Mouse (Mus musculus): ENCODE results near the gene Mmp28. TPM values are rescaled to one million over a fixed set of nuclear protein-coding genes. Genes with fewer than 3 reads are reported as not detected.

Gene Mmp28
- polyA plus RNA-seq, 1 experiment from 2014 or later: 1.3 TPM

GRCm38 (mm10) chr11:83394802-83395439, 68.0 kb downstream of the Mmp28 start:
- no peak overlapping the region for H3K27ac ChIP-seq
- peaks cover 83% of the 10 kb centered on the region for H3K36me3 ChIP-seq
- 60% methylated on average over 6 of the region's 6 CpGs for WGBS
- no peak overlapping the region for H3K4me2 ChIP-seq
- no peaks in the 10 kb centered on the region for H3K9me3 ChIP-seq (replicated peaks)
- H3K4me1 ChIP-seq: no peaks in the 10 kb centered on the region
- H3K9ac ChIP-seq: no peak overlapping the region
- H3K4me3 ChIP-seq (replicated peaks): no peak overlapping the region
- ATAC-seq (replicated peaks; ENCODE audit: low FRiP score): no peak
- H3K27me3 ChIP-seq: no peaks in the 10 kb centered on the region

GRCm38 (mm10) chr11:83393062-83393461, 69.8 kb downstream of the Mmp28 start:
- Histone ChIP-seq H3K4me2 (no peak overlapping the region), H3K9ac (no peak overlapping the region), H3K36me3 (peaks cover 75% of the 10 kb centered on the region), H3K9me3 (replicated peaks) (no peaks in the 10 kb centered on the region), H3K27me3 (no peaks in the 10 kb centered on the region), H3K27ac (no peak overlapping the region), H3K4me1 (no peaks in the 10 kb centered on the region), H3K4me3 (replicated peaks) (no peak overlapping the region)
- no peak for ATAC-seq (replicated peaks; ENCODE audit: low FRiP score)
- 84% methylated on average over 4 of the region's 4 CpGs for WGBS

Other genes with a start within 250 kb of the Mmp28 start
- 0.30 and 0.66 TPM in 2 replicates for gene Slfn14, start 176.3 kb downstream of the Mmp28 start, polyA plus RNA-seq (2015; fragmentation: Nextera tagmentation; extraction: Ambion mirVana)
- 62.5 and 65.2 TPM in 2 replicates for gene Ap2b1, start 164.0 kb downstream of the Mmp28 start, polyA plus RNA-seq (2015; fragmentation: Nextera tagmentation; extraction: Ambion mirVana)
- gene Pex12, start 160.5 kb downstream of the Mmp28 start, polyA plus RNA-seq (2015; fragmentation: Nextera tagmentation; extraction: Ambion mirVana): 11.7 and 13.2 TPM in 2 replicates
- gene Rasl10b, start 53.9 kb downstream of the Mmp28 start, polyA plus RNA-seq (2015; fragmentation: Nextera tagmentation; extraction: Ambion mirVana): 1.0 and 1.6 TPM in 2 replicates
- not detected in 2 replicates for gene Gas2l2, start 33.6 kb downstream of the Mmp28 start, polyA plus RNA-seq (2015; fragmentation: Nextera tagmentation; extraction: Ambion mirVana)
- gene 1700020L24Rik, start 25.4 kb downstream of the Mmp28 start, polyA plus RNA-seq (2015; fragmentation: Nextera tagmentation; extraction: Ambion mirVana): 0.35 TPM in 1 of 2 replicates, not detected in the other
- gene Taf15, start 10.0 kb upstream of the Mmp28 start, polyA plus RNA-seq (2015; fragmentation: Nextera tagmentation; extraction: Ambion mirVana): 13.6 and 17.1 TPM in 2 replicates
- gene Heatr9, start 59.1 kb upstream of the Mmp28 start, polyA plus RNA-seq (2015; fragmentation: Nextera tagmentation; extraction: Ambion mirVana): not detected in 2 replicates
- not detected in 2 replicates for gene Ccl5, start 67.4 kb upstream of the Mmp28 start, polyA plus RNA-seq (2015; fragmentation: Nextera tagmentation; extraction: Ambion mirVana)
- 4.7 and 6.1 TPM in 2 replicates for gene Ccl9, start 115.6 kb upstream of the Mmp28 start, polyA plus RNA-seq (2015; fragmentation: Nextera tagmentation; extraction: Ambion mirVana)
- gene Ccl6, start 130.0 kb upstream of the Mmp28 start, polyA plus RNA-seq (2015; fragmentation: Nextera tagmentation; extraction: Ambion mirVana): 3.9 and 8.3 TPM in 2 replicates
- gene Rpl9-ps1, start 182.6 kb upstream of the Mmp28 start, polyA plus RNA-seq (2015; fragmentation: Nextera tagmentation; extraction: Ambion mirVana): not detected in 2 replicates
- 0.37 and 0.91 TPM in 2 replicates for gene Ccl3, start 186.3 kb upstream of the Mmp28 start, polyA plus RNA-seq (2015; fragmentation: Nextera tagmentation; extraction: Ambion mirVana)
- gene Ccl4, start 199.5 kb upstream of the Mmp28 start, polyA plus RNA-seq (2015; fragmentation: Nextera tagmentation; extraction: Ambion mirVana): 0.34 and 0.71 TPM in 2 replicates
- gene Wfdc17, start 240.9 kb upstream of the Mmp28 start, polyA plus RNA-seq (2015; fragmentation: Nextera tagmentation; extraction: Ambion mirVana): 2.2 and 3.3 TPM in 2 replicates
- 0.44 and 0.94 TPM in 2 replicates for gene Wfdc18, start 245.9 kb upstream of the Mmp28 start, polyA plus RNA-seq (2015; fragmentation: Nextera tagmentation; extraction: Ambion mirVana)

All from kidney, embryonic 15.5 days (tissue).